Mouse (Mus musculus) myocyte (in vitro differentiated cells): ENCODE results near the gene Tmem132d.

Experiments used
- CEBPB ChIP-seq: IDR thresholded peaks from 2 replicates; pipeline ENCODE4 v1.6.1; 2011; ENCODE audit warnings: mild to moderate bottlenecking, moderate library complexity; ENCODE audit not compliant: poor library complexity, insufficient read depth, severe bottlenecking
- E2F4 ChIP-seq: IDR thresholded peaks from one replicate; pipeline ENCODE4 v1.6.1; 2011; ENCODE audit warnings: mild to moderate bottlenecking, control low read depth, moderate library complexity; ENCODE audit not compliant: insufficient read depth
- MAX ChIP-seq: IDR thresholded peaks from one replicate; pipeline ENCODE4 v1.6.1; 2011; ENCODE audit warnings: low read depth, mild to moderate bottlenecking, control low read depth
- MYOG ChIP-seq, 3 experiments: IDR thresholded peaks; one replicate each; pipeline ENCODE4 v1.6.1; 2011; ENCODE audit warnings: control low read depth in 2 of 3, low read depth in 2 of 3, mild to moderate bottlenecking in 2 of 3; ENCODE audit not compliant: insufficient read length in 2 of 3, control insufficient read depth in 1 of 3, insufficient read depth in 1 of 3
- POLR2A ChIP-seq: IDR thresholded peaks from one replicate; pipeline ENCODE4 v1.6.1; 2011; ENCODE audit warnings: low read depth, mild to moderate bottlenecking, control low read depth, moderate library complexity; ENCODE audit not compliant: insufficient read length
- POLR2AphosphoS2 ChIP-seq: IDR thresholded peaks from one replicate; pipeline ENCODE4 v1.6.1; 2011; ENCODE audit warnings: low read depth, control low read depth; ENCODE audit not compliant: insufficient read length
- REST ChIP-seq: IDR thresholded peaks from one replicate; pipeline ENCODE4 v1.6.1; 2011; ENCODE audit warnings: mild to moderate bottlenecking, control low read depth, moderate library complexity; ENCODE audit not compliant: insufficient read depth, insufficient read length
- TCF12 ChIP-seq: IDR thresholded peaks from one replicate; pipeline ENCODE4 v1.6.1; 2011; ENCODE audit warnings: mild to moderate bottlenecking, control low read depth; ENCODE audit not compliant: poor library complexity, insufficient read depth, severe bottlenecking
- TCF3 ChIP-seq: IDR thresholded peaks from one replicate; pipeline ENCODE4 v1.6.1; 2011; ENCODE audit warnings: low read depth, control low read depth; ENCODE audit not compliant: insufficient read length
- USF1 ChIP-seq: IDR thresholded peaks from one replicate; pipeline ENCODE4 v1.6.1; 2011; ENCODE audit warnings: low read depth, mild to moderate bottlenecking, control low read depth, moderate library complexity

GRCm38 (mm10) chr5:128302387-128302786 lies 130.5 kb downstream of the Tmem132d start:
- TF ChIP-seq CEBPB: no peak
- TF ChIP-seq USF1: no peak
- TF ChIP-seq MAX: no peak
- TF ChIP-seq POLR2A: no peak
- no peak for TF ChIP-seq MYOG (IDR thresholded peaks at IDR 0.05; ENCODE audit: control insufficient read depth in 1 of 3, insufficient read depth in 1 of 3, insufficient read length in 2 of 3, low read depth in 2 of 3)
- no peak for TF ChIP-seq TCF12
- TF ChIP-seq E2F4: no peak
- no peak for TF ChIP-seq TCF3
- TF ChIP-seq POLR2AphosphoS2: no peak
- no peak for TF ChIP-seq REST
